Mouse (Mus musculus): ENCODE measurements around the gene Alyref2. TPM values are rescaled to one million over a fixed set of nuclear protein-coding genes. Genes with fewer than 3 reads are reported as not detected.

Gene Alyref2
- 0.88 and 2.0 TPM in 2 replicates for polyA plus RNA-seq (2012; rRNA removed)

DNA sequence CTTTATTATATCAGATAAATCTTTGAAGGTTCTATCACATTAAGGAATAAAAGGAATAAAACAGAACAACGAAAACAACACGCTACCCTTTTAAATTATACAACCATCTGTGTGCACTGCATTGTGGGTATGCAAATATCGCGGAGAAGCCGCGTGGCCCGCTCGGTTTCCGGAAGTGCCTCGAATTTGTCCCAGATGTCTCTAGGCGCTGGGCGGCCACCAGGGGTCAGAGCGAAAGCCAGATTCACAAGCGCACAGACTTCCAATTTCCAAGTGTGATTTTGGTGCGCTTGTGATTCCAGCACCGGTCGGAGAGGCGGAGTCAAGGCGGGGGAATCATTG is at the start of gene Alyref2:
TSS of gene Alyref2 (plus strand) at position 229 of the 342 bp plus-strand sequence.

DNA sequence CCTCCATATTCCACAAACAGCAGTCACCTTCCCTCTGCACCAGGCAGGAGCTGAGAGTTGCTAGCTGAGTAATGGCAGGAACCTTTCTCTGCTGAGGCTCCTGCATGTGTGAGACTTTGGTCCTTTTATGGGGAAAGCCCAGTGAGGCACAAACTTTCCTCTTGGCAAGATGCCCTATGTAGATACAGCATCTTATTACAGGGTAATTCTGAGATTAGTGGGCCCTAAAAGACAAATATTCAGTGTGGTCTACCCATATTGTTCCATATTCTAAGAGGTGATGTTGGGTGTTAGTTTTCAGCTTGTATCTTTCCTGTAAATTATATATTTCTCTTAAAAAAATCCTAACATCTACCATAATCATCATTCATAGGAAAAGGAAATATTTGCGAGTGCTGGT is 31.9 kb downstream of the Alyref2 start, which contains the start of gene Itln1:
TSS of gene Itln1 (minus strand) at position 101 of the 400 bp plus-strand sequence.

Other genes starting within 250 kb of the Alyref2 start
- gene B4galt3, start 233.2 kb upstream of the Alyref2 start, polyA plus RNA-seq (2012; rRNA removed): 40.4 and 47.1 TPM in 2 replicates
- gene Ppox, start 222.3 kb upstream of the Alyref2 start, polyA plus RNA-seq (2012; rRNA removed): 16.4 and 17.4 TPM in 2 replicates
- 19.0 and 19.2 TPM in 2 replicates for gene Usp21, start 215.5 kb upstream of the Alyref2 start, polyA plus RNA-seq (2012; rRNA removed)
- gene Ufc1, start 208.5 kb upstream of the Alyref2 start, polyA plus RNA-seq (2012; rRNA removed): 8.7 and 9.2 TPM in 2 replicates
- gene Dedd, start 174.3 kb upstream of the Alyref2 start, polyA plus RNA-seq (2012; rRNA removed): 16.3 and 18.4 TPM in 2 replicates
- gene Nit1, start 157.8 kb upstream of the Alyref2 start, polyA plus RNA-seq (2012; rRNA removed): 39.2 and 41.0 TPM in 2 replicates
- gene Pfdn2, start 157.8 kb upstream of the Alyref2 start, polyA plus RNA-seq (2012; rRNA removed): 1.2 and 1.9 TPM in 2 replicates
- 0.18 and 0.57 TPM in 2 replicates for gene Klhdc9, start 142.7 kb upstream of the Alyref2 start, polyA plus RNA-seq (2012; rRNA removed)
- gene Nectin4, start 133.4 kb upstream of the Alyref2 start, polyA plus RNA-seq (2012; rRNA removed): 10.8 and 11.6 TPM in 2 replicates
- gene Arhgap30, start 114.5 kb upstream of the Alyref2 start, polyA plus RNA-seq (2012; rRNA removed): 1.1 and 1.5 TPM in 2 replicates
- 35.3 and 39.4 TPM in 2 replicates for gene Usf1, start 92.2 kb upstream of the Alyref2 start, polyA plus RNA-seq (2012; rRNA removed)
- 26.3 and 54.4 TPM in 2 replicates for gene Tstd1, start 84.6 kb upstream of the Alyref2 start, polyA plus RNA-seq (2012; rRNA removed)
- 43.0 and 50.4 TPM in 2 replicates for gene F11r, start 65.9 kb upstream of the Alyref2 start, polyA plus RNA-seq (2012; rRNA removed)
- 2.5 and 36.8 TPM in 2 replicates for gene Itln1, start 31.8 kb downstream of the Alyref2 start, polyA plus RNA-seq (2012; rRNA removed)
- gene Cd244a, start 55.7 kb downstream of the Alyref2 start, polyA plus RNA-seq (2012; rRNA removed): 0.10 TPM in 1 of 2 replicates, not detected in the other
- gene Ly9, start 103.9 kb downstream of the Alyref2 start, polyA plus RNA-seq (2012; rRNA removed): 0.12 and 0.25 TPM in 2 replicates
- gene Slamf7, start 149.6 kb downstream of the Alyref2 start, polyA plus RNA-seq (2012; rRNA removed): 0.05 and 0.23 TPM in 2 replicates
- 0.29 and 0.30 TPM in 2 replicates for gene Cd48, start 178.5 kb downstream of the Alyref2 start, polyA plus RNA-seq (2012; rRNA removed)

Measured in stomach, adult 2 months (tissue).